Mouse (Mus musculus): ENCODE measurements around the gene Socs2. TPM values are rescaled to one million over a fixed set of nuclear protein-coding genes. Genes with fewer than 3 reads are reported as not detected.
A peak's percentile ranks its signal among the peaks of the same experiment; 100 is the strongest.

Gene Socs2
- polyA plus RNA-seq (2016; fragmentation: Nextera tagmentation; extraction: Ambion mirVana), result 27.9 and 30.4 TPM in 2 replicates

DNA sequence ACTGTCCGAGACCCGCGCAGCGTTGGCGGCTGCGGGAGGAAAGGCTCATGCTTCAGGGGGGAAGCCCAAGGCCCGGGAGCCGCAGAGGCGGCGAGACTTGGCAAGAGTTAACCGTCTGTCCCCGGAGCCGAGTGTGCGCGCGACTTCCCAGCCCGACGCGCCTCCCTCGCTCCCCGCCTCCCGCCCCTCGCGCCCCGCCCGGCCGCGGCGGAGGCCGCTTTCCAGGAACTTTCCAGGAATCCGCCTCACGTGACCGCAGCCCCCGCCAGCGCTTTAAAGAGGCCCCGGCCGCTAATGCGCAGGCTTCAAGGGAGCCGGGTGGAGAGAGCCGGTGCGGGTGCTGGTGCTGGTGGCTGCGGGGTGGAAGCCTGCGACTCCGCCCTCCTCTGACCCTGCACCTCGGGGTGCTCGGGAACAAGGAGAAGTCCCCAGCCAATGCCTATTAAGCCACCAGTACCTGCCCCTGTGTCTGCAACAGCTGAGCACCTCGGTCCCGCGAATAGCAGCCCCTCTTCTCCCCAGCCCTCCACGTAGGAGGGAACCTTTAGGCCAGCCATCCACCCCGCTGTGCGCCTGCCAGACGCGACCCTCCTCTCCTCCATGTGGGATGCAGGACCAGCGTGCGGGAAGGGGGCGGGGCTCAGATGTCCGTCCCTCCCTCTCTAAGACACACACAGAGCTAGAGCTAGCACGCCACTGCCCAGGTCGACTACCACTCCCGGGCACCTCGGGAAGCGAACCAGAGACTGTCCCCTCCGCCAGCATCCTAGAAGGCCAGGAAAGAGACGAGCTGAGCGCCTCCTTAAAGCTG, at the start of gene Socs2:
Socs2 (minus strand) TSS at position 496 of the 811 bp plus-strand sequence.
- Histone ChIP-seq H3K27me3 (ENCODE audit: low read depth, poor library complexity, severe bottlenecking) (peaks cover 49% of the 10 kb centered on the region), H3K36me3 (no peaks in the 10 kb centered on the region)
- WGBS, result under 1% methylated on average over 66 of the region's 66 CpGs

DNA sequence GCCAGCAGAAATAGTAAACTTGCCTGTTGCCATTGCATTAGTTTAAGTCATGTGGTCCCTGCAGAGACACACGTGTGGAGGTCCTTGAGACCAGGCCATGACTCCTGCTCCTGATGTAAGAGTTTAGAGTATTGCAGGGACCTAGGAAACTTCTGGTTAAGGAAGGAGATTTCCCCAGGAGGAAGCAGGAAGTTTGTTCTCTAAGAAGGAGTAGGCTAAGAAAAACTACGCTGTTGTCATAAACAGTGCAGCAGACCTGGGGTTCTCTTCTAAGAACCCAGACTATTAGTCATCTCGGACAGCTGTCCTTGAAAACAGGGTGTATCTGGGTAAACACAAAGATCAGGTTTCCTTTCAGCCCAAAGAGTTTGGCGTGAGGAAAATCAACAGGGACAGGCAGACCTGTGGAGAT, 48.5 kb upstream of the Socs2 start:
- DNase-seq (ENCODE audit: low spot score), result no peak
- 63% methylated on average over 4 of the region's 4 CpGs for WGBS

More for the DNA sequence above, at the start of gene Socs2:
- Histone ChIP-seq H3K4me1 (peaks cover 42% of the 10 kb centered on the region), H3K9me3 (replicated peaks) (no peaks in the 10 kb centered on the region), H3K4me3 (peak within 1 kb of the TSS; percentile 82), H3K27ac (replicated peaks) (peak within 1 kb of the TSS; percentile 91)
- peak; percentile 91 for DNase-seq (ENCODE audit: low spot score)

DNA sequence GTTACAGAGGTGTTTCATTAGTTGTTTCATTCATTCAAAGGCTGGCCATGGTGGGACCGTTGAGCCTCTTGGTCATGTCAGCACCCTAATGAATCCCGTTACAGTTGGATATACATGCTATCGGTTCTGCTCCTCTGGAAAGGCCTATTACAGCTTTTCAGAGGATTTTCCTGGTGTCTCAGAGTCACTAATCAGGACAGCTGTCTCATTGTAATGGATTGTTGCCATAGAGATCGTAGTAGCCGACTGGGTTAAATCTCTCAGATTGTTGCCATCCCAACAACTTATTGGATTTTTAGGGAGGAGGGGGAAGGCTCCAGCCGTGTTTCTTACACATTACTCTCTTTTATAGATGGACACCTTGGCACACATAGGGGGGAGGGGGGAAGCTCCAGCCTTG, 47.5 kb upstream of the Socs2 start:
- H3K4me3 ChIP-seq, result no peak overlapping the region
- no peaks in the 10 kb centered on the region for H3K9me3 ChIP-seq (replicated peaks)
- no peaks in the 10 kb centered on the region for H3K36me3 ChIP-seq
- WGBS, result 73% methylated on average over 6 of the region's 6 CpGs
- H3K27ac ChIP-seq (replicated peaks), result no peak overlapping the region; the same call in 1 of the 2 replicates
- peaks cover 22% of the 10 kb centered on the region for H3K4me1 ChIP-seq
- DNase-seq (ENCODE audit: low spot score), result no peak
- no peaks in the 10 kb centered on the region for H3K27me3 ChIP-seq (ENCODE audit: low read depth, poor library complexity, severe bottlenecking)

More for the DNA sequence above, 48.5 kb upstream of the Socs2 start:
- Histone ChIP-seq H3K27ac (replicated peaks) (no peak overlapping the region), H3K4me1 (peaks cover 22% of the 10 kb centered on the region), H3K4me3 (no peak overlapping the region), H3K36me3 (no peaks in the 10 kb centered on the region), H3K9me3 (replicated peaks) (no peaks in the 10 kb centered on the region), H3K27me3 (ENCODE audit: low read depth, poor library complexity, severe bottlenecking) (no peaks in the 10 kb centered on the region)

DNA sequence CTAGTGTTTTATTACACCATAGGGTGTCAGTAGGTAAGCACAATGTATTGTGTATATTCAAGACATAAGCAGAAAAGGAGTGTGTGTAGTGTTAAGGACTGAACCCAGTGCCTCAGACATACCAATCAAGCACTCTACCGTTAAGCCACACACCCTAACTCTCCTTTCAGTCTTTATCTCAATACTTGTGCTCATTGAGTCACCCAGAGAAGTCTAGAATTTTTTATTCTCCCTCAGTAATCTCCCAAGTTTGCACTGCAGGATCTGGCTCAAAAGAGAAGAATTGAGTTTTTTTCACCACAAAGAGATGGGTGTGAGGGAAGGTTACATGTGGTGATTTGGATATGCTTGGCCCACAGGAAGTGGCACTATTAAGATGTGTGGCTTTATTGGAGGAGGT, 45.3 kb upstream of the Socs2 start:
- DNase-seq (ENCODE audit: low spot score), result no peak
- Histone ChIP-seq H3K27ac (replicated peaks) (no peak overlapping the region), H3K36me3 (no peaks in the 10 kb centered on the region), H3K27me3 (ENCODE audit: low read depth, poor library complexity, severe bottlenecking) (no peaks in the 10 kb centered on the region), H3K4me1 (peaks cover 22% of the 10 kb centered on the region), H3K9me3 (replicated peaks) (no peaks in the 10 kb centered on the region), H3K4me3 (no peak overlapping the region)
- 84% methylated on average over 1 of the region's 1 CpGs for WGBS

DNA sequence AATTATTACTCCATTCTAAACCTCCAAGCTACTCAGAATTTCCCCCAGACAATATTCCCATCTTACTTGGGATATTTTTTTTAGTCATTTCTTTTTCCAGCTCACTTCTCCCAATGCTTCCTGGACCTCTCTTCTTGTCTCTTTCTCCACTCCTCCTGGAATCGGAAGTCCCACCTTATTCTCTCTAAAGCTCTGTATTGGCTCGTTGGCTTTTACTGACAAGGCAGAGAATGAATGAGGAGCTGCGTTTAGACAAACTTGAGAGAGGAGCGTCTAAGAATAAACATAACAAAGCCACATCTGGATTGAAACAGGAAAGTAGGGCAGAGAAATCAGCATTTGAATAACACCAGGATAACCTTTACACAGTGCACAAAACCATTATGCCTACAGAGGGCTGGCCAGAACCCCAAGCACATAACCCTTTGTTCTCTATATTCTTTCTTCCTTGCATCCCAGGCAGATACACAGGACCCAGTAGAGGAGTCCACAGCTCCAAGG, 44.1 kb upstream of the Socs2 start:
- H3K9me3 ChIP-seq (replicated peaks), result no peaks in the 10 kb centered on the region
- H3K4me3 ChIP-seq, result no peak overlapping the region
- 61% methylated on average over 4 of the region's 4 CpGs for WGBS
- H3K36me3 ChIP-seq, result no peaks in the 10 kb centered on the region
- H3K4me1 ChIP-seq, result peaks cover 20% of the 10 kb centered on the region
- H3K27me3 ChIP-seq (ENCODE audit: low read depth, poor library complexity, severe bottlenecking), result no peaks in the 10 kb centered on the region
- no peak for DNase-seq (ENCODE audit: low spot score)
- H3K27ac ChIP-seq (replicated peaks), result no peak overlapping the region; the same call in 1 of the 2 replicates

GRCm38 (mm10) chr10:95458050-95458806, 41.2 kb upstream of the Socs2 start:
- Histone ChIP-seq H3K4me1 (peaks cover 11% of the 10 kb centered on the region), H3K27me3 (ENCODE audit: low read depth, poor library complexity, severe bottlenecking) (no peaks in the 10 kb centered on the region), H3K4me3 (no peak overlapping the region), H3K9me3 (replicated peaks) (no peaks in the 10 kb centered on the region), H3K27ac (replicated peaks) (no peak overlapping the region), H3K36me3 (no peaks in the 10 kb centered on the region)
- WGBS, result 91% methylated on average over 9 of the region's 9 CpGs
- no peak for DNase-seq (ENCODE audit: low spot score)

DNA sequence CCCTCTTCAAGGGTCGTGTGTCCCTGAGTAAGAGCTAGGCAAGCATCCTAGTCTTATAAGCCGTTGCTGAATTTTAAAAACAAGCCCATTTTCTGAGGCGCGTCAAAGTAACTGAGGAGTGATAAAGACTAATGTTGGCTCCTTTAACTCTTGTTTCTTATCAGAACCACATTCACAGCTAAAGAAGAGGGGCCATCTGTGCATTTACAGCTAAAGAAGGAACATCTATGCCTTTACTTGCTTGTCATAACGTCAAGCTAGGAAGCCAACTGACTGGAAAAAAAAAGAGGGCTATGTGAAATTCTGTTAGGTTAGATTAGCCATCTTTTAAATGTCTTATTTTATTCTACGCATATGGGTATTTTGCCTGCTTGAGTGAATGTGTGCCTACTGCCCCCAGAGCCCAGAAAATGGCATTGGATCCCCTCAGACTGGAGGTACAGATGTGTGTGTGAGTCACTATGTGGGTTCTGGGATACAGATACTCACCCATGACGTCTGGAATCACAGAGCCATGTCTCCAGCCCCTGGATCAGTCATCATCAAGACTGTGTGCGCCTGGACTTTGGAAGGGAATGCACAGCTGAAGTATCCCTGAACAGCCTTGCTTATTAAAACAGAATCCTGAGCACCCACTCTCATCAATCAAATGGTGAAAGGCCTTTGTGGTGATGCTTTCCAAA, 40.5 kb upstream of the Socs2 start:
- no peaks in the 10 kb centered on the region for H3K9me3 ChIP-seq (replicated peaks)
- DNase-seq (ENCODE audit: low spot score), result no peak
- no peak overlapping the region for H3K4me3 ChIP-seq
- no peaks in the 10 kb centered on the region for H3K27me3 ChIP-seq (ENCODE audit: low read depth, poor library complexity, severe bottlenecking)
- WGBS, result 90% methylated on average over 8 of the region's 8 CpGs
- no peak overlapping the region for H3K27ac ChIP-seq (replicated peaks)
- no peaks in the 10 kb centered on the region for H3K36me3 ChIP-seq
- H3K4me1 ChIP-seq, result peaks cover 11% of the 10 kb centered on the region

- Histone ChIP-seq H3K36me3 (no peaks in the 10 kb centered on the region), H3K4me3 (no peak overlapping the region), H3K4me1 (peaks cover 7% of the 10 kb centered on the region), H3K9me3 (replicated peaks) (no peaks in the 10 kb centered on the region), H3K27ac (replicated peaks) (no peak overlapping the region), H3K27me3 (ENCODE audit: low read depth, poor library complexity, severe bottlenecking) (no peaks in the 10 kb centered on the region)
- 58% methylated on average over 2 of the region's 2 CpGs for WGBS
- DNase-seq (ENCODE audit: low spot score), result no peak
Measured at GRCm38 (mm10) chr10:95456103-95456502, 39.1 kb upstream of the Socs2 start.

DNA sequence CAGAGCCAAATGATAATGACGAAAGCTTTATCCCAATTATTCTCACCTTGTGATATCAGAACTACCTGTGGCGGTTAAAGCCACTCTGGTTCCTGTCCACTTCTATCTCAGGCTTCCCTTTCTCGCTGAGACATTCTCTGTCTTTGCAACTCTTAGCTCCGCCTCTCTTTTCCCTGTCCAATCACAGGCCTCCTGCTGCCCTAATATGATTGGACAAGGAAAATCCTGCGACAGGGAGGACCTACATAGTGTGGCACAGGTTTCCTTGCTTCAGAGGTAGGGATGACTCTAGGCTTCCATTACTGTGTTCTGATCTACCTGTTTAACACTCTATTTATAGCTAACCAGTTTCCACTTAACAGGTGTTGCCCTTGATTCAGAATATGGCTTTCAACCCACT, 36.3 kb upstream of the Socs2 start:
- no peak for DNase-seq (ENCODE audit: low spot score)
- 88% methylated on average over 5 of the region's 5 CpGs for WGBS
- Histone ChIP-seq H3K27me3 (ENCODE audit: low read depth, poor library complexity, severe bottlenecking) (no peaks in the 10 kb centered on the region), H3K4me1 (no peaks in the 10 kb centered on the region), H3K4me3 (no peak overlapping the region), H3K36me3 (no peaks in the 10 kb centered on the region), H3K9me3 (replicated peaks) (no peaks in the 10 kb centered on the region), H3K27ac (replicated peaks) (no peak overlapping the region)

DNA sequence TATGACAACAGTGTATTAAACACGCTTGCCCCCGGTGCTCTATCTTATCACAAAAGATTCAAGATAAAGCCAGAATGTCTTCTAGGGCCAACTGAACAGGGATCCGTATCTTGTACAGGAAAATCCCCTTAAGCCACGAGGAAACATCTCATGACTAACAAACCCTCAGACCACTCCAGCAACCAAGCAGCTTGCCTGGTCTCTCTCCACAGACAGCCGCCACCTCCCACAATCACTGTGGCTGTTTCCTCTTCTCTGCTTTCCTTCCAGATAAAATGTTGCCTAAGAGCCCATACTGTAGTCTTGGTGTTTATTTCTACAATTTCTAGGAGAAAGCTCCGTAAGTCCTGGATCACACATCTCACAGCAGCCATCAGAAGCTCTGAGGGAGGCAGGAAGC, 32.1 kb upstream of the Socs2 start:
- H3K4me1 ChIP-seq, result no peaks in the 10 kb centered on the region
- H3K27ac ChIP-seq (replicated peaks), result no peak overlapping the region
- DNase-seq (ENCODE audit: low spot score), result no peak
- H3K27me3 ChIP-seq (ENCODE audit: low read depth, poor library complexity, severe bottlenecking), result no peaks in the 10 kb centered on the region
- no peaks in the 10 kb centered on the region for H3K9me3 ChIP-seq (replicated peaks)
- no peak overlapping the region for H3K4me3 ChIP-seq
- 86% methylated on average over 6 of the region's 6 CpGs for WGBS
- no peaks in the 10 kb centered on the region for H3K36me3 ChIP-seq

- DNase-seq (ENCODE audit: low spot score), result no peak
- Histone ChIP-seq H3K9me3 (replicated peaks) (no peaks in the 10 kb centered on the region), H3K4me3 (no peak overlapping the region), H3K27me3 (ENCODE audit: low read depth, poor library complexity, severe bottlenecking) (no peaks in the 10 kb centered on the region), H3K36me3 (no peaks in the 10 kb centered on the region), H3K27ac (replicated peaks) (no peak overlapping the region), H3K4me1 (no peaks in the 10 kb centered on the region)
- WGBS, result 95% methylated on average over 16 of the region's 16 CpGs
Measured at GRCm38 (mm10) chr10:95447954-95448353, 31.0 kb upstream of the Socs2 start.

- DNase-seq (ENCODE audit: low spot score), result no peak
- Histone ChIP-seq H3K27ac (replicated peaks) (no peak overlapping the region), H3K36me3 (no peaks in the 10 kb centered on the region), H3K4me1 (no peaks in the 10 kb centered on the region), H3K9me3 (replicated peaks) (no peaks in the 10 kb centered on the region), H3K4me3 (no peak overlapping the region), H3K27me3 (ENCODE audit: low read depth, poor library complexity, severe bottlenecking) (no peaks in the 10 kb centered on the region)
- WGBS, result 90% methylated on average over 18 of the region's 18 CpGs
Measured at GRCm38 (mm10) chr10:95445104-95446056, 28.4 kb upstream of the Socs2 start.
